Mouse (Mus musculus) NIH3T3 (cell line): ENCODE measurements around the gene Sri.

Experiments
- DNase-seq: peaks from one replicate; pipeline ENCODE4 v3.0.0-alpha.2; 2012; ENCODE audit warnings: low read depth

The Sri gene

DNA sequence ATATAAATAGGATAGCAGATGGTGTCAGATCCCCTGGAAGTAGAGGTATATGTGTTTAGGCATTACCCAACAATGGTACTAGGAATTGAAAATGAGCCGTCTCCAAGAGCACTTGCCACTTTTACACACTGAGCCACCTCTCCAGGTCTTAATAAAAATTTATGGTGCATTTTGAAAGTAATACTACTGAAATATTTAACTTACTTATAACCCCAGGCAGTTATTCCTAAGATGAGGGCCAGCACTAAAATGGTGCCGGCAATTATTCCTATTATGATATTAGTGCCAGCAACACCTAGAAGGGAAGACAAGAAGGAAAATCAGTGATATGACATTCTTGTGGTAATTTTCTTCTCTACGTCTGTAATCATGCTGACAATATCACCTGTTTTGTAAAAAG lies 65.8 kb downstream of the Sri start:
- no peak for DNase-seq

DNA sequence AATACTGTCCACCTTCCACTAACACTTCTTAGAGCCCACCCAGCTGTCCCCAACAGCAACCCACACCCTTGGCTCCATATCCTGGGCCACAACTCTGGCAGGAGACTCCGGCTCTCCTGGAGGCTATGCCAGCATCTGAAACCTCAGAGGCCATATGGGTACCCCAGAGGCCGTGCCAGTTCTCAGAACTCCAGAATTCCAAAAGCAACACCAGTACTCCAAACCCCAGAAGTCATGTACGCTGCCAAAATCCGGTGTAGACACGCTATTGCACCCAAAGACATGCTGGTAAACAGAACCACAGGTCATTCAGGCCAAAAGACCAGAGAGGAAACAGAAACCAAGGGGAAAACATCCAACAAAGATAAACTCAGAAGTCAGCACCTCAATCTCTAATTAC lies 66.4 kb downstream of the Sri start:
- no peak for DNase-seq

DNA sequence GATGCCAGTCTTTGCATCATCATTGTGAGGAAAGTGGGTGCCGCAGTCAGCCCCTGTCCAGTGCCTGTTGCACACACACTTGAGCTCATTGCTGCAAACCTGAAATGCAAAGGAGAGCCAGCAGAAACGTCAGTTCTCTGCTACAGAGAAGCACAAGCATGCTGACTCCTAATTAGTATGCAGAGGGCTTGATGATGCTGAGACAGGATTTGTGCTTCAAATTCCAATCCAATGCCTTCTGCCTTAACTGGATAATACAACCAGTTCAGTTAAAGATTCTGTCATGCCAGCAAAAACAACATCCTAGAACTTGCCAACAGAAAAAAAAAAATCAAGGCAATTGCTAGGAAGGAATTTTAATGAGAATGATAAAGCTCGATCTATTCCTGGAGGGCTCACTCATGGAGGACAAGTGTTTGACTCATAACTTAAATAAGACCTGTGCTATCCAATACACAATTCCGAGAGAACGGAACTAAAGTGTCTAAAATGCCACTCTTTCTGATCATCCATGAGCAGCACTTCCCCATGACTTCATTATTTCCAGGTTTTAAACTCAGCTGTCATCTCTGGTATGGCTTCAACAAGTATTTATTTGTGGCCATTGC lies 70.8 kb downstream of the Sri start:
- DNase-seq, result peak; percentile 12
